Mouse (Mus musculus): ENCODE measurements at regions not wholly inside any gene's neighbourhood (a gene's known extent, or its start where the extent isn't known, plus 50 kb on each side); places are given as distances from the start of the nearest gene placed in this dataset.

DNA sequence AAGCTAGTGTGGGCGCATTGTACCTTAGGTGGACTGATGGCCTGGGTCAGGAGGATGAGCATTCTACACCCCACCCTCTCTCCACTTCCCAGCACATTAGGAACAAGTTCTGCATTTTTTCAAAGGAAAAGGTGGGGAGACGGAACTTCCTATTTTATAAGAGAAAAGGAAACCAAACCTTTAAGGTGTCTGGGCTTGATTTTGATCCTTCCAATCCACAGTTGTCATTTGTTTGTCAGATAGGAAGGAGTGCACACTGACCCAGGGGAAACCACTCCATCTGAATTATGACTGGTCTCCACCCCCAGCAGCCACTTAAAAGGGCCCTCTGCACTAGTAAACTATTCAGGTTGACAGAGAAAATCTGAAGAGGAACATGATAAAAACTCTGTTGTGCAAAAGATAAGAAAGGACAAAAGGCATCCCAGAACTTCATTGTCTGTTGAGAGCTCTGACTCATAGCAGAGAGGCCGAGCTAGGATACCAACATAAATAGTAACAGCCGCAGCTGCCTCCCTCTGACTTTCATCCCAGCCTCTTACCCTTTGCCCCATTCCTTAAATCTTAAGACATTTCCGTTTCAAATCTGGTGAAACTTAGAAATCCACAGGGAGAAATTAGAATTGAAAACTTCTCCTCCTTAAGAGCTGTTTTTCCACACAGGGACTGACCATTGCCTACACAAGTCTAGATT, 54.2 kb upstream of the Adgrl4 start:
- TF ChIP-seq GATA4 (IDR thresholded peaks at IDR 0.05; ENCODE audit: insufficient replicate concordance, low read length), result peak; percentile 34; the same call in 1 of the 2 replicates

DNA sequence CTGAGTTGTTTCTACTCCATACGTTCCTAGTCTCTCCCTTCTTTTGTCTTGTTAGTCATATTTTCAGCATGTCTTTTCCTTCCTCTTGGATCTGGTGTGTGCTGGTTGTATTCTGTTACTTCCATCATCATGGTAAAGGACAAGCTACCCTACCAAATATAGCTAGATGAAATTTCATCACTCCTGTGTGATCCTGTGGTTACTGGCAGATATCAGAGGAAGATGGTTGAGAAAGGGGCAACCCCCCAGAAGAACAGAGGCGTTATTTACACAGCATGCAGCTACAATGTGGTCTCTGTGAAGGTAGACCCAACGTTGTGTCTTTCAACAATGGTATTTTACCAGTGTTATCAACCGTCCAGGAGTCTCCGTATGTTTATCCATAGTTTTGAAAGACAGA, 52.8 kb upstream of the Adgrl4 start:
- TF ChIP-seq GATA4 (IDR thresholded peaks at IDR 0.05; ENCODE audit: insufficient replicate concordance, low read length), result no peak

DNA sequence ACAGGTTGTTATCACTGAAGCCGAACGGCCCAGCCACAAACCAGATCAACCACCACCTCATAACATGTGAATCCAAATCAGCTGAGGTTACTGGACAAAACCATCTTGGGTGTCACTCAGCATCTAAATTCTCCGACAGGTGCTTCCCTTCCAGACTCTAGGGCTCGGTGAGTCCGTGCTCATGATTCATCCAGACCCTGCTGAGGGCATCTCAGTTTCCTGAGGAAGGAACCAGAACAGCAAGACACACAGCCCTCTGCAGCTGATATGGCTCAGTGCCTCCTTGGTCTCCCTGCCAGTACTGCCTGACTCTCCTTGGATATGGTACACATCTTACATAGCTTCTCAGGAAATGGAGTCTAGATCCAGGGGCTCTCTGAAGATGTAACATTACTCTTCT, 51.6 kb upstream of the Adgrl4 start:
- no peak for TF ChIP-seq GATA4 (IDR thresholded peaks at IDR 0.05; ENCODE audit: insufficient replicate concordance, low read length)

All from liver, adult (tissue).